Mouse (Mus musculus) inflammation-experienced regulatory T-cells, adult 6 months (primary cell): ENCODE data around the gene Guca2b. TPM values are rescaled to one million over a fixed set of nuclear protein-coding genes. Genes with fewer than 3 reads are reported as not detected.

Source experiments
- polyA plus RNA-seq, 3 experiments: library from polyadenylated mRNA; unstranded; fragments of 100-300 nt; shearing (Covaris generic); gene quantifications; one replicate each; pipeline ENCODE4 v1.2.1; 2017

The Guca2b gene
- polyA plus RNA-seq, 3 experiments from 2014 or later = not detected

Other genes starting within 250 kb of the Guca2b start
- 1 to 10 TPM in 2 of 3 experiments, under 1 TPM in 1; 0.53 to 3.8 (median 3.5) TPM for gene Ccdc30, start 243.4 kb downstream of the Guca2b start, polyA plus RNA-seq
- 10 to 100 TPM; 58.2 to 69.1 (median 59.0) TPM for gene Ppcs, start 236.5 kb downstream of the Guca2b start, polyA plus RNA-seq
- gene Zmynd12, start 236.1 kb downstream of the Guca2b start, polyA plus RNA-seq = not detected
- gene Rimkla, start 166.3 kb downstream of the Guca2b start, polyA plus RNA-seq = under 1 TPM in 2 of 3 experiments, not detected in 1; 0.14 to 0.51 TPM
- 10 to 100 TPM; 11.2 to 16.4 (median 12.4) TPM for gene Foxj3, start 122.0 kb downstream of the Guca2b start, polyA plus RNA-seq
- gene Frg2f1, start 119.4 kb downstream of the Guca2b start, polyA plus RNA-seq = 1 to 10 TPM in 1 of 3 experiments, under 1 TPM in 2; 0.62 to 2.9 (median 0.87) TPM
- gene Guca2a, start 21.2 kb downstream of the Guca2b start, polyA plus RNA-seq = not detected
- 10 to 100 TPM in 2 of 3 experiments, 1 to 10 TPM in 1; 9.1 to 39.1 (median 33.5) TPM for gene Hivep3, start 74.8 kb upstream of the Guca2b start, polyA plus RNA-seq